Mouse (Mus musculus): ENCODE measurements around the gene Mrrf. TPM values are rescaled to one million over a fixed set of nuclear protein-coding genes. Genes with fewer than 3 reads are reported as not detected.
A peak's percentile ranks its signal among the peaks of the same experiment; 100 is the strongest.
"Not testable (repeated sequence)": the region's sequence is repeated elsewhere in the genome, so short reads cannot be mapped to it uniquely, and the experiment has no call there.

Mrrf gene
- polyA plus RNA-seq, 1 experiment from 2014 or later = 30.6 TPM

- Histone ChIP-seq H3K9me3 (ENCODE audit: control insufficient read depth, low read length) (no peaks in the 10 kb centered on the region), H3K36me3 (ENCODE audit: control insufficient read depth, insufficient read depth, low read length) (peaks cover 32% of the 10 kb centered on the region), H3K4me3 (replicated peaks; ENCODE audit: low read depth, low read length) (no peak overlapping the region), H3K27me3 (ENCODE audit: control insufficient read depth, insufficient read depth, low read length) (no peaks in the 10 kb centered on the region), H3K9ac (replicated peaks; ENCODE audit: low read length) (no peak overlapping the region), H3K27ac (replicated peaks; ENCODE audit: low read depth, low read length) (no peak overlapping the region), H3K4me1 (ENCODE audit: control insufficient read depth, insufficient read depth, low read length) (no peaks in the 10 kb centered on the region), H3K4me2 (ENCODE audit: low read length) (no peak overlapping the region)
- WGBS = 90% methylated on average over 4 of the region's 4 CpGs
- ATAC-seq (ENCODE audit: low FRiP score, low TSS enrichment) = no peak
- DNase-seq = no peak
Measured at GRCm38 (mm10) chr2:36159336-36159735, 23.1 kb downstream of the Mrrf start.

GRCm38 (mm10) chr2:36167990-36168618 is 31.9 kb downstream of the Mrrf start:
- Histone ChIP-seq H3K9me3 (ENCODE audit: control insufficient read depth, low read length) (no peaks in the 10 kb centered on the region), H3K36me3 (ENCODE audit: control insufficient read depth, insufficient read depth, low read length) (peaks cover 5% of the 10 kb centered on the region; the same call in 1 of the 2 replicates), H3K4me3 (replicated peaks; ENCODE audit: low read depth, low read length) (no peak overlapping the region), H3K9ac (replicated peaks; ENCODE audit: low read length) (no peak overlapping the region), H3K27me3 (ENCODE audit: control insufficient read depth, insufficient read depth, low read length) (no peaks in the 10 kb centered on the region), H3K27ac (replicated peaks; ENCODE audit: low read depth, low read length) (no peak overlapping the region), H3K4me2 (ENCODE audit: low read length) (no peak overlapping the region), H3K4me1 (ENCODE audit: control insufficient read depth, insufficient read depth, low read length) (no peaks in the 10 kb centered on the region)
- WGBS = 81% methylated on average over 1 of the region's 1 CpGs
- ATAC-seq (ENCODE audit: low FRiP score, low TSS enrichment) = no peak
- DNase-seq = no peak

GRCm38 (mm10) chr2:36169176-36169575 is 33.0 kb downstream of the Mrrf start:
- no peaks in the 10 kb centered on the region for H3K27me3 ChIP-seq (ENCODE audit: control insufficient read depth, insufficient read depth, low read length)
- 87% methylated on average over 4 of the region's 4 CpGs for WGBS
- H3K36me3 ChIP-seq (ENCODE audit: control insufficient read depth, insufficient read depth, low read length) = peaks cover 5% of the 10 kb centered on the region; the same call in 1 of the 2 replicates
- no peaks in the 10 kb centered on the region for H3K4me1 ChIP-seq (ENCODE audit: control insufficient read depth, insufficient read depth, low read length)
- no peak overlapping the region for H3K4me3 ChIP-seq (replicated peaks; ENCODE audit: low read depth, low read length)
- ATAC-seq (ENCODE audit: low FRiP score, low TSS enrichment) (no peak), DNase-seq (no peak)
- H3K27ac ChIP-seq (replicated peaks; ENCODE audit: low read depth, low read length) = no peak overlapping the region
- H3K4me2 ChIP-seq (ENCODE audit: low read length) = no peak overlapping the region
- H3K9ac ChIP-seq (replicated peaks; ENCODE audit: low read length) = no peak overlapping the region
- H3K9me3 ChIP-seq (ENCODE audit: control insufficient read depth, low read length) = no peaks in the 10 kb centered on the region

- WGBS = 51% methylated on average over 4 of the region's 4 CpGs
- ATAC-seq (ENCODE audit: low FRiP score, low TSS enrichment) = peak; percentile 62; the same call in 1 of the 2 replicates
- Histone ChIP-seq H3K27ac (replicated peaks; ENCODE audit: low read depth, low read length) (no peak overlapping the region), H3K4me3 (replicated peaks; ENCODE audit: low read depth, low read length) (no peak overlapping the region), H3K36me3 (ENCODE audit: control insufficient read depth, insufficient read depth, low read length) (no peaks in the 10 kb centered on the region), H3K4me2 (ENCODE audit: low read length) (no peak overlapping the region), H3K4me1 (ENCODE audit: control insufficient read depth, insufficient read depth, low read length) (no peaks in the 10 kb centered on the region), H3K9ac (replicated peaks; ENCODE audit: low read length) (no peak overlapping the region), H3K9me3 (ENCODE audit: control insufficient read depth, low read length) (no peaks in the 10 kb centered on the region), H3K27me3 (ENCODE audit: control insufficient read depth, insufficient read depth, low read length) (no peaks in the 10 kb centered on the region)
- DNase-seq = peak; percentile 59
Measured at GRCm38 (mm10) chr2:36172136-36172535, 35.9 kb downstream of the Mrrf start.

GRCm38 (mm10) chr2:36172574-36172973 is 36.4 kb downstream of the Mrrf start:
- no peak for DNase-seq
- 94% methylated on average over 3 of the region's 3 CpGs for WGBS
- Histone ChIP-seq H3K4me2 (ENCODE audit: low read length) (no peak overlapping the region), H3K27me3 (ENCODE audit: control insufficient read depth, insufficient read depth, low read length) (no peaks in the 10 kb centered on the region), H3K9me3 (ENCODE audit: control insufficient read depth, low read length) (no peaks in the 10 kb centered on the region), H3K27ac (replicated peaks; ENCODE audit: low read depth, low read length) (no peak overlapping the region), H3K4me1 (ENCODE audit: control insufficient read depth, insufficient read depth, low read length) (no peaks in the 10 kb centered on the region), H3K4me3 (replicated peaks; ENCODE audit: low read depth, low read length) (no peak overlapping the region), H3K36me3 (ENCODE audit: control insufficient read depth, insufficient read depth, low read length) (peaks cover 3% of the 10 kb centered on the region), H3K9ac (replicated peaks; ENCODE audit: low read length) (no peak overlapping the region)
- ATAC-seq (ENCODE audit: low FRiP score, low TSS enrichment) = no peak

GRCm38 (mm10) chr2:36179487-36179886 is 43.3 kb downstream of the Mrrf start:
- 75% methylated on average over 3 of the region's 3 CpGs for WGBS
- no peak overlapping the region for H3K4me2 ChIP-seq (ENCODE audit: low read length)
- no peak overlapping the region for H3K9ac ChIP-seq (replicated peaks; ENCODE audit: low read length)
- H3K4me3 ChIP-seq (replicated peaks; ENCODE audit: low read depth, low read length) = no peak overlapping the region
- DNase-seq = no peak
- peaks cover 28% of the 10 kb centered on the region for H3K36me3 ChIP-seq (ENCODE audit: control insufficient read depth, insufficient read depth, low read length)
- no peaks in the 10 kb centered on the region for H3K4me1 ChIP-seq (ENCODE audit: control insufficient read depth, insufficient read depth, low read length)
- no peak overlapping the region for H3K27ac ChIP-seq (replicated peaks; ENCODE audit: low read depth, low read length)
- H3K27me3 ChIP-seq (ENCODE audit: control insufficient read depth, insufficient read depth, low read length) = no peaks in the 10 kb centered on the region
- no peak for ATAC-seq (ENCODE audit: low FRiP score, low TSS enrichment)
- no peaks in the 10 kb centered on the region for H3K9me3 ChIP-seq (ENCODE audit: control insufficient read depth, low read length)

- H3K4me3 ChIP-seq (replicated peaks; ENCODE audit: low read depth, low read length); H3K9me3 ChIP-seq (ENCODE audit: control insufficient read depth, low read length); H3K4me1 ChIP-seq (ENCODE audit: control insufficient read depth, insufficient read depth, low read length); H3K27me3 ChIP-seq (ENCODE audit: control insufficient read depth, insufficient read depth, low read length); H3K9ac ChIP-seq (replicated peaks; ENCODE audit: low read length); DNase-seq; H3K4me2 ChIP-seq (ENCODE audit: low read length); ATAC-seq (ENCODE audit: low FRiP score, low TSS enrichment); H3K27ac ChIP-seq (replicated peaks; ENCODE audit: low read depth, low read length): not testable (repeated sequence)
- peaks cover 28% of the 10 kb centered on the region for H3K36me3 ChIP-seq (ENCODE audit: control insufficient read depth, insufficient read depth, low read length)
- 85% methylated on average over 4 of the region's 4 CpGs for whole genome bisulfite sequencing
Measured at GRCm38 (mm10) chr2:36181587-36182368, 45.6 kb downstream of the Mrrf start.

DNA sequence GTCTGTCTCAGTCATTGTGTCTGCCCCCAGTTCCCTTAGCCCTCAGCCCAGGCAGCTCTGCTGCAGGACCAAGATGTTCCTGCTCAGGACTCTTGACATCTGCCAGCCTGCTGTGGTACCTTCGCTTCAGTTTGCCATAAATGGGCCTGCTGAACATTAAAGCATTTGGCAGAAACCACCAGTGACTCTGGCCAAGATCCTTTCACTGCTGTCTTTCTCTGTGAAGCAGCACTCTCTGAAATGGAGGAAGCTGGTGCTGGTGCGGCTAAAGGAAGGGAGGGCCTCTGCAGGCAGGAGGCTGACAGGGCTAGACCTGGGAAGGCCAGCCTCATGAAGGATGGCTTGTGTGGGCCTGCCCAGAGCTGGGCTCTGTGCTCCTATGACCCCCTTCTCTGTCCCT is 47.1 kb downstream of the Mrrf start:
- WGBS = 84% methylated on average over 2 of the region's 2 CpGs

GRCm38 (mm10) chr2:36184192-36184591 is 48.0 kb downstream of the Mrrf start:
- no peak overlapping the region for H3K9ac ChIP-seq (replicated peaks; ENCODE audit: low read length)
- DNase-seq (no peak), ATAC-seq (ENCODE audit: low FRiP score, low TSS enrichment) (no peak)
- WGBS = 98% methylated on average over 2 of the region's 2 CpGs
- peaks cover 9% of the 10 kb centered on the region; the same call in 1 of the 2 replicates for H3K36me3 ChIP-seq (ENCODE audit: control insufficient read depth, insufficient read depth, low read length)
- H3K4me1 ChIP-seq (ENCODE audit: control insufficient read depth, insufficient read depth, low read length) = no peaks in the 10 kb centered on the region
- no peaks in the 10 kb centered on the region for H3K9me3 ChIP-seq (ENCODE audit: control insufficient read depth, low read length)
- H3K27me3 ChIP-seq (ENCODE audit: control insufficient read depth, insufficient read depth, low read length) = no peaks in the 10 kb centered on the region
- no peak overlapping the region for H3K4me3 ChIP-seq (replicated peaks; ENCODE audit: low read depth, low read length)
- no peak overlapping the region for H3K4me2 ChIP-seq (ENCODE audit: low read length)
- H3K27ac ChIP-seq (replicated peaks; ENCODE audit: low read depth, low read length) = no peak overlapping the region

More for the DNA sequence above, 47.1 kb downstream of the Mrrf start:
- no peaks in the 10 kb centered on the region for H3K27me3 ChIP-seq (ENCODE audit: control insufficient read depth, insufficient read depth, low read length)
- H3K4me2 ChIP-seq (ENCODE audit: low read length) = no peak overlapping the region
- no peak overlapping the region for H3K4me3 ChIP-seq (replicated peaks; ENCODE audit: low read depth, low read length)
- H3K36me3 ChIP-seq (ENCODE audit: control insufficient read depth, insufficient read depth, low read length) = peaks cover 18% of the 10 kb centered on the region
- no peak for DNase-seq
- H3K9ac ChIP-seq (replicated peaks; ENCODE audit: low read length) = no peak overlapping the region
- no peaks in the 10 kb centered on the region for H3K9me3 ChIP-seq (ENCODE audit: control insufficient read depth, low read length)
- no peak for ATAC-seq (ENCODE audit: low FRiP score, low TSS enrichment)
- H3K27ac ChIP-seq (replicated peaks; ENCODE audit: low read depth, low read length) = no peak overlapping the region
- H3K4me1 ChIP-seq (ENCODE audit: control insufficient read depth, insufficient read depth, low read length) = no peaks in the 10 kb centered on the region

Data from midbrain, embryonic 14.5 days (tissue).